Mouse (Mus musculus) forebrain, embryonic 11.5 days (tissue): Measurements from ENCODE around the gene Olfr1115. TPM values are rescaled to one million over a fixed set of nuclear protein-coding genes. Genes with fewer than 3 reads are reported as not detected.
"Not testable (repeated sequence)": the region's sequence is repeated elsewhere in the genome, so short reads cannot be mapped to it uniquely, and the experiment has no call there.

ENCODE experiments used
- ATAC-seq: fragments of 200-750 bp; cut with Nextera tagmentation; replicated peaks from 2 replicates; pipeline ENCODE4 v1.8.0; 2017; ENCODE audit warnings: moderate TSS enrichment; ENCODE audit not compliant: low FRiP score
- DNase-seq: peaks from one replicate; pipeline ENCODE4 v3.0.0-alpha.2; 2017; ENCODE audit warnings: low spot score
- H3K27ac ChIP-seq: fragments of 300-500 bp; sonication (generic); 2 replicates; pipeline ENCODE4 v1.5.1; 2014; ENCODE audit warnings: low read depth, low read length
- H3K27me3 ChIP-seq: fragments of 300-500 bp; sonication (generic); 2 replicates; pipeline ENCODE4 v1.6.1; 2014; ENCODE audit warnings: mild to moderate bottlenecking, low read length, mixed read lengths; ENCODE audit not compliant: control insufficient read depth, insufficient read depth
- H3K36me3 ChIP-seq: fragments of 300-500 bp; sonication (generic); 2 replicates; pipeline ENCODE4 v1.6.1; 2014; ENCODE audit warnings: mild to moderate bottlenecking, low read length, moderate library complexity, mixed read lengths; ENCODE audit not compliant: control insufficient read depth, insufficient read depth
- H3K4me1 ChIP-seq: fragments of 300-500 bp; sonication (generic); replicated peaks from 2 replicates; pipeline ENCODE4 v1.6.1; 2014; ENCODE audit warnings: low read length, mixed read lengths; ENCODE audit not compliant: control insufficient read depth, insufficient read depth
- H3K4me2 ChIP-seq: fragments of 300-500 bp; sonication (generic); 2 replicates; pipeline ENCODE4 v1.6.1; 2014; ENCODE audit warnings: low read depth, mild to moderate bottlenecking, low read length, moderate library complexity, mixed read lengths; ENCODE audit not compliant: severe bottlenecking
- H3K4me3 ChIP-seq: fragments of 300-500 bp; sonication (generic); 2 replicates; pipeline ENCODE4 v1.5.1; 2014; ENCODE audit warnings: low read depth, low read length
- H3K9ac ChIP-seq: fragments of 300-500 bp; sonication (generic); 2 replicates; pipeline ENCODE4 v1.6.1; 2014; ENCODE audit warnings: low read length
- H3K9me3 ChIP-seq: fragments of 300-500 bp; sonication (generic); 2 replicates; pipeline ENCODE4 v1.6.1; 2016; ENCODE audit warnings: low read length, mixed read lengths; ENCODE audit not compliant: control insufficient read depth
- WGBS: fragments of 180-500 bp; shearing (Covaris S2); extraction: QIAGEN DNeasy Blood & Tissue Kit; methylation state at CpG from one replicate; pipeline ENCODE4 v1.1.7; 2014; 5-methylcytosine and 5-hydroxymethylcytosine counted together
- microRNA-seq: library from miRNA; unstranded; fragments of <30 nt; microRNA quantifications from one replicate; pipeline ENCODE4, GENCODE M21; 2016; ENCODE audit not compliant: insufficient number of aligned reads
- polyA plus RNA-seq: library from polyadenylated mRNA; unstranded; fragments of >200 nt; fragmentation: Nextera tagmentation; extraction: Ambion mirVana; gene quantifications from 2 replicates; pipeline ENCODE4 v1.2.1, GENCODE M21; 2014

The Olfr1115 gene
- not detected in 2 replicates for polyA plus RNA-seq

- H3K36me3 ChIP-seq = no peaks in the 10 kb centered on the region
- H3K27me3 ChIP-seq = no peaks in the 10 kb centered on the region
- H3K4me3 ChIP-seq = no peak within 1 kb of the TSS
- WGBS = 76% methylated on average over 2 of the region's 2 CpGs
- H3K9me3 ChIP-seq = no peaks in the 10 kb centered on the region
- no peak for DNase-seq
- no peak within 1 kb of the TSS for H3K9ac ChIP-seq
- H3K27ac ChIP-seq = no peak within 1 kb of the TSS
- H3K4me2 ChIP-seq = no peak within 1 kb of the TSS
- H3K4me1 ChIP-seq = no peaks in the 10 kb centered on the region
- ATAC-seq = no peak
Measured at GRCm38 (mm10) chr2:87247713-87248112, at the start of gene Olfr1115. Olfr1115 (plus strand) TSS chr2:87248013.

GRCm38 (mm10) chr2:87208670-87209069 is 39.1 kb upstream of the Olfr1115 start, which contains the start of gene Olfr1113:
Olfr1113 (plus strand) TSS chr2:87208970.
- DNase-seq = no peak
- Histone ChIP-seq H3K9ac (no peak within 1 kb of the TSS), H3K27ac (no peak within 1 kb of the TSS), H3K4me3 (no peak within 1 kb of the TSS), H3K4me1 (no peaks in the 10 kb centered on the region), H3K4me2 (no peak within 1 kb of the TSS), H3K36me3 (no peaks in the 10 kb centered on the region), H3K9me3 (no peaks in the 10 kb centered on the region), H3K27me3 (no peaks in the 10 kb centered on the region)
- 80% methylated on average over 2 of the region's 2 CpGs for WGBS
- ATAC-seq = no peak

- no peak within 1 kb of the TSS for H3K9ac ChIP-seq
- H3K36me3 ChIP-seq = no peaks in the 10 kb centered on the region
- no peak within 1 kb of the TSS for H3K27ac ChIP-seq
- no peak within 1 kb of the TSS for H3K4me2 ChIP-seq
- no peaks in the 10 kb centered on the region for H3K9me3 ChIP-seq
- no peak within 1 kb of the TSS for H3K4me3 ChIP-seq
- DNase-seq = no peak
- 90% methylated on average over 1 of the region's 1 CpGs for WGBS
- H3K27me3 ChIP-seq = no peaks in the 10 kb centered on the region
- H3K4me1 ChIP-seq = no peaks in the 10 kb centered on the region
- ATAC-seq = no peak
Measured at GRCm38 (mm10) chr2:87267234-87267633, 19.4 kb downstream of the Olfr1115 start, which contains the start of gene Olfr1116. Olfr1116 (plus strand) TSS chr2:87267534.

GRCm38 (mm10) chr2:87293977-87294376 is 46.2 kb downstream of the Olfr1115 start:
- not testable (repeated sequence) for H3K4me2 ChIP-seq, H3K27me3 ChIP-seq, ATAC-seq, H3K27ac ChIP-seq, H3K9ac ChIP-seq, H3K4me3 ChIP-seq, H3K9me3 ChIP-seq, H3K36me3 ChIP-seq, DNase-seq, H3K4me1 ChIP-seq

Small RNA genes lying within 50 kb of the gene (microRNA-seq; reads per million reads assigned to microRNA genes)
- not detected for gene Gm27438

Other genes with a start within 250 kb of the Olfr1115 start
- not detected in 2 replicates for gene Olfr1102, start 249.6 kb upstream of the Olfr1115 start, polyA plus RNA-seq
- not detected in 2 replicates for gene Olfr1104, start 220.9 kb upstream of the Olfr1115 start, polyA plus RNA-seq
- gene Olfr1105, start 211.5 kb upstream of the Olfr1115 start, polyA plus RNA-seq = not detected in 2 replicates
- gene Olfr1106, start 195.7 kb upstream of the Olfr1115 start, polyA plus RNA-seq = not detected in 2 replicates
- gene Olfr1107, start 172.2 kb upstream of the Olfr1115 start, polyA plus RNA-seq = not detected in 2 replicates
- not detected in 2 replicates for gene Olfr1109, start 152.0 kb upstream of the Olfr1115 start, polyA plus RNA-seq
- not detected in 2 replicates for gene Olfr259, start 133.4 kb upstream of the Olfr1115 start, polyA plus RNA-seq
- not detected in 2 replicates for gene Olfr1110, start 107.7 kb upstream of the Olfr1115 start, polyA plus RNA-seq
- gene Olfr1111, start 95.4 kb upstream of the Olfr1115 start, polyA plus RNA-seq = not detected in 2 replicates
- gene Olfr1112, start 60.2 kb upstream of the Olfr1115 start, polyA plus RNA-seq = not detected in 2 replicates
- not detected in 2 replicates for gene Olfr1113, start 39.0 kb upstream of the Olfr1115 start, polyA plus RNA-seq
- not detected in 2 replicates for gene Olfr1116, start 19.5 kb downstream of the Olfr1115 start, polyA plus RNA-seq
- not detected in 2 replicates for gene Olfr1118, start 59.6 kb downstream of the Olfr1115 start, polyA plus RNA-seq
- gene Olfr1120, start 106.8 kb downstream of the Olfr1115 start, polyA plus RNA-seq = not detected in 2 replicates
- gene Olfr1121, start 121.9 kb downstream of the Olfr1115 start, polyA plus RNA-seq = not detected in 2 replicates
- not detected in 2 replicates for gene Olfr1122, start 137.8 kb downstream of the Olfr1115 start, polyA plus RNA-seq
- not detected in 2 replicates for gene Olfr1123, start 168.6 kb downstream of the Olfr1115 start, polyA plus RNA-seq
- gene Olfr1124, start 182.3 kb downstream of the Olfr1115 start, polyA plus RNA-seq = 0.09 and 0.21 TPM in 2 replicates
- gene Olfr1126, start 205.9 kb downstream of the Olfr1115 start, polyA plus RNA-seq = not detected in 2 replicates
- gene Pramel7, start 249.1 kb downstream of the Olfr1115 start, polyA plus RNA-seq = not detected in 2 replicates